Mouse (Mus musculus) B cell, adult 2 months (primary cell): ENCODE measurements around the gene Crim1.

ENCODE experiments used
- DNase-seq, 2 experiments: peaks; one replicate each; pipeline ENCODE4 v3.0.0; 2022

Gene Crim1

GRCm38 (mm10) chr17:78211881-78212280 lies 11.8 kb downstream of the Crim1 start:
- no peak for DNase-seq

- no peak for DNase-seq
These were observed 13.1 kb downstream of the Crim1 start for GRCm38 (mm10) chr17:78213128-78213527.

DNA sequence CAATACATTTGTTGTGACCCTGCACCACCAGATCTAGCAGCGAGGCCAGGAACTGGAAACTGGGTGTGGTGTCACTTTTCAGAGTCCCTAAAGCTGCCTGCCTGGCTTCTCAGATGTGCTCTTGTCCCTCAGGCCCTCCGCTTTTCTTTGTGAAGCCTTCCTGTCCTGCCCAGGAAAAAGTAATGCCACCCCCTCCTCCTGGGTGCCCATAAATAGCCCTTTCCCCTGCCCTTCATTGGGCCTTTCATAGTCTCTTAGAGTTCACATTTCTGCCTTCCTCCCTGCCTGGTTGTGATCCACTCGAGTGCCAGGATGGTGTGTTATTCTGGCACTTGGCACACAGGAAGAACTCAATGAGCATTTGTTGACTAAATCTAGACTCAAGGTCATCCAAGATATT lies 16.5 kb downstream of the Crim1 start:
- no peak for DNase-seq

DNA sequence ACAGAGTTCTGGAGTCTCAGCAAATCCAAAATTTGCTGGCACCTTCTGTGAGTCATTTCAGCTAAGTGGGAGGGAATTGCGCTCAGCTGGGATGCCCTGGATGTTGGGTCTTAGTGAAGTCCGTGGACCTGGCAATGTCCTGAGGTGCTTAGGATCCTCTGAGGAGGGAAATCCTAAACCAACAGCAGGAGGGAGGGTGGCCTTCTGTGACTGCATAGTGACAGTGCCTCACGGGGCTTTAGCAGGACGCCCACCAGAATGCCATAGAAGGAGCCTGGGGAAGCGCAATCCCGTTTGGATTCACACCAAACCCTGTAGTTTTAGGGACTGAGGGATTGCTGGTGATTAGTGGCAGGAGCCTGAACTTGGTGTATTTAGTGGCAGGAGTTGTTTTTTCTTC lies 17.4 kb downstream of the Crim1 start:
- no peak for DNase-seq

DNA sequence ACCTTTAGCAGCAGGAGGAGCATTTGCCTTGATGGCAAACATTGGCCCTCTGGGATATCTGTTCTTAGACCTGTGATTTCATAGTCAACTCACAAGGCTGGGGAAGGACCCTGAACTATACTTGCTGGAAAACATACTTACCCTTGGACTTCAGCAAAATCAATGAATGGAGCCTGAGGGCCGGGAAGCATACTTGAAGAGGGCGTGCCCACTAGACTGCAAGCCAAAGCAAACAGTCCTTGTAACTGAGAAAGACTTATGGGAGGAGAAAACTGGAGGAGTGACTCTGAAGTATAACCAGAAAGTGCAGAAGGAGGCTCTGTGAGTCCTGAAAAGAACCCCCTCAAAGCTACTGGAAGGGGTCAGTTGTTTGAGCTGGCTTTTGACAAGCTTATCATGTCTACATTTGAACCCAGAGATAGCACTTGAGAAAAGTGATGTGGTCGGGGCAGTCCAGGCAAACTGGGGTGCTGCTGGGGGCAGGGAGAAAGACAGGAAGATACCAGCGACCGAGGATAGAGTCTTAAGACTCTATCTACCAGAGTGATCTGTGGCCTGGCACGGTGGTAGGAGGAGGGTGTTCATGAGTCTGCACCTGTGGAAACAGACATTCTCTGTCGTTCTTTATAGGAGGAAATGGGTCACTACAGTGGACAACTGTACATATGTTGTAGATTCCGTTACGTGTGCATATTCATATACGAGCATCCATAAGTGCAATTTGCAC lies 18.6 kb downstream of the Crim1 start:
- no peak for DNase-seq

DNA sequence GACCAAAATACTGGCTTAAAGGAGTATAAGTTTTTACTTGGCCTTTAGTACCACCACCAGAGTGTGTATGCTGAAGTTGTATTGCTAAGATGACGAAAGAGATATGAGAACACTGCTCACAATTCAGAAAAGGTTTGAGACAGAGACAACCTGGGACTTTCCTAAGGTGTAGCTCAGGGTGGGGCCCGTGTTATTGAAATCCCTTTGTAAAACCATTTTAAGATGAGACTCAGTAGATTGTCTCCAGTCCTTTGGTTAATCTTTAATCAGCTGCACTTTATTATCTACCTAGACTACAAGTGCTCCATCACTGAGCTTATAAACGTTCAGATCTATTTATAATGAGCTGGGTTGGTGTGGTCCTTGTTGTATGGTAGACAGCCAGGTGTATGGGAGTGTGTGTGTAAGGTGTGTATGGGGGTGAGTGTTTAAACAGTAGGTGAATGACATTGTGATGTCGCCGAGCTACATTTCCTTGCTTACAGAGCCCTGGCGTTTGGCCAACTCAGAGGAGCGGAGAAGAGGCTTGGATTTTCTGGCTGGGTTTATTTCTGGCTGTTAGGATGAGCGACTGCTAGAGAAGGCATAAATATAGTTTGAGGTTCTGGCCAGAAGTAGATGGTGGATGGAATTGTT lies 21.1 kb downstream of the Crim1 start:
- DNase-seq, result no peak

- no peak for DNase-seq
These were observed 21.8 kb downstream of the Crim1 start for GRCm38 (mm10) chr17:78221860-78222259.

- DNase-seq, result no peak
These were observed 23.9 kb downstream of the Crim1 start for GRCm38 (mm10) chr17:78223988-78224387.

GRCm38 (mm10) chr17:78225547-78225946 lies 25.5 kb downstream of the Crim1 start:
- DNase-seq, result no peak

- DNase-seq, result no peak
These were observed 27.2 kb downstream of the Crim1 start for GRCm38 (mm10) chr17:78227211-78227610.

DNA sequence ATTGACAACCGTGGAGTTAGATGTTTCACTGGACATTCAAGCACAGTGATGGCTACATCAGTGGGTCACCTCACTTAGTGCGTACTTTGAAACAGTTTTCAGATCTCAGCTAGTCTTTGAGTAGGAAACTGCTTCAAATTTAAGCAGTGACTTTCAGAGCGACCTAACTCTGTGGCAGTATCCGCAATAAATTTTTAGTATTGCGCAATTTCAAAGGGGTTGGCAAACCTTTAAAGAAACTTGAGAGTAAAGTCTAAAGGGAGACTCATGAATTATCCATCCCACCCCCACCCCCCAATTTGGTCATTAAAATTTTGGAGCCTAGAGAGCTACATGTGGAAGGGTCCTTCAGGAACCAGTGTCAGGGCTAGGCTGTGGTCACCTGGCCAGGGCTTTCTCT lies 31.5 kb downstream of the Crim1 start:
- no peak for DNase-seq

- no peak for DNase-seq
These were observed 32.7 kb downstream of the Crim1 start for GRCm38 (mm10) chr17:78232703-78233102.

GRCm38 (mm10) chr17:78233873-78234272 lies 33.8 kb downstream of the Crim1 start:
- no peak for DNase-seq

- DNase-seq, result no peak
These were observed 36.1 kb downstream of the Crim1 start for GRCm38 (mm10) chr17:78236126-78236525.

- no peak for DNase-seq
These were observed 37.9 kb downstream of the Crim1 start for GRCm38 (mm10) chr17:78237954-78238353.

DNA sequence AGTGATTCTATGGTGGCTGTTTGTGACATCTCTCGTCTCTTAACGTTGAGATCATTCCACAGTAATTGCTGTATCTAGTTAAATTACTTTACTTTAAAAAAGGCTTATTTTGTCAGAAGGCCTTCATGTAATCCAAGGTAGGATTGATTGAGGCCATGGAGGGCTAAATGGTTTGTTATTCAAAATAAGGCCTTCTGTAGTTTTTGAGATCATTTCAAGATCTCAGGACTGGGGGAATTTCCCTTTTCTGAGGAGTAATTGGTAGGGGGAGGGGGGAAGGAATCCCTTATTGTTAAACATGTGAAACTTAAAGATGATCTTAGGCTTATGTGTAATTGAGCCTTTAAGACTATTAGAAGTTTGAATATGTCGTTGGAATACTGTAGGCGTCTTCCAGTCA lies 40.1 kb downstream of the Crim1 start:
- no peak for DNase-seq

- DNase-seq, result no peak
These were observed 41.2 kb downstream of the Crim1 start for GRCm38 (mm10) chr17:78241238-78241637.

DNA sequence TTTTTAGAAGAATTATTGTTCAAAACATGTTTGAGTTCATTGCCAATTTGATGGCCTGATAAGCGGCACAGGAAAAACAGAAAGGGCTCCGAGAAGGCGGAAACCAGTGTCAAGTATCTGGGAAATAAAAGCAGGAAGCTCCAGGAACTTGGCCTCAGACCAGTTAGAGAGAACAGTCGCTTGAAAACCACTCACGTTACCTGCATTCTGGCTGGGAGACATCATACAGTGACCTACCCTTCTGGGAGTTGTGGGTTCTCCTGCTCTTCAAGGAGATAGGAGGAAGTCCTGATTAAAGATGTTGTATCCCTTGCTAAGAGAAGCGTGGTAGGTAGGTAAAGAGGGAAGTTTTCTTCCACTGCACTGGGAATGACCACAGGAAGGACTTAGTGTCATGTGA lies 44.7 kb downstream of the Crim1 start:
- no peak for DNase-seq

DNA sequence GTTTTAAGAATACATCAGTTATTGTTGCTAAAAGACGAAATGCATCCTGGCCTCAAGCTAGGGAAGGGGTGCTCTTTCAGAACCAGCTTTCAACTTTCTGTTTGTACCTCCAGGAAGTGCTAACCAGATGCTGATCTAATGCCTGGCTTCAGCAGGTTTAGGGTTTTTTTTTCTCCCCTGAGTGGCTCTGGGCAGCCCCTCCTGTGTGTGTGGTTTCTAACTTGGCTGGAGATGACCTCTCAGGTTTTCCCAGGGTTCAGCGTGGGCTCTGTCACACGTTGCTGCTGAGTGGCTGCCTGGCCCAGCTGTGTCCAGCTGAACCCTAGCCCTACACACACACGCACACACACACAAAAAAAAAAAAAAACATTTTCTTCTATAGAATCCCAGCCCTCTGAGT lies 45.4 kb downstream of the Crim1 start:
- DNase-seq, result peak; percentile 13 to 21

- DNase-seq, result peak; percentile 6 to 16
These were observed 46.8 kb downstream of the Crim1 start for GRCm38 (mm10) chr17:78246634-78247383.

DNA sequence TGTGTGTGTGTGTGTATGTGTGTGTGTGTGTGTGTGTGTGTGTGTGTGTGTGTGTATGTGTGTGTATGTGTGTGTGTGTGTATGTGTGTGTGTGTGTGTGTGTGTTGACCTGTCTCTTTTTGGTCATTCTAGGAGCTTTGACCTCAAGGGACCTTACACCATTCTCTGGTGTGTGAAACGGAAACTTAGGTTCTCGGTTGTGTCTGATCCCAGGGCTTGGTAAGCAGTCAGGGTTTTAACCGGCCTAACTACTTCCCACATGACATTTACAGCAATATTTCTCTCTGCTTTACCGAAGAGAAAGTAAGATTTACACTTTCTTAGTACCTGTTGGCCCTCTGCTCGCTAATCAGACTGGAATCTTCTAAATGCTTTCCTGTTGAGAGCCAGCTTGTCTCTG lies 48.1 kb downstream of the Crim1 start:
- DNase-seq, result no peak

DNA sequence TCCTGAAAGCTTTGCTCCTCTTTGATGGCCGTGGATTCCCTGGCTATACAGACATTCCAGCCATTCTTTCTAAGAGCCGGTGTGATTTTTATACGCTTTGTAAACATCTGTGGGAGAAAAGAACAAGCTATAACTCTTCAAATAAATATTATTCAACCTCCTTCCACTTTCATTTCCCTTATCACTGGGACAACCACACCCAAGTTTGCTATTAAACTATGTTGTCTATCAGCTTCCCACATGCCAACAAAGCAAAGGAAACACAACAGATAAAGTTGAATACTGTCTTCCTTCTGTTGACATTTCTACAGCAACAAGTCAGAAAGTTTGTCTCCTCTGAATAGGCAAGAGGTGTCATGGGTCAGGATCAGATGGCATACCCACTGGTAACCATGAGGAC lies 48.9 kb downstream of the Crim1 start:
- no peak for DNase-seq

GRCm38 (mm10) chr17:78250149-78250938 lies 50.3 kb downstream of the Crim1 start:
- DNase-seq, result no peak
